17 mouse cellular contexts compared by ENCODE assay signal in the genomic region with DNA sequence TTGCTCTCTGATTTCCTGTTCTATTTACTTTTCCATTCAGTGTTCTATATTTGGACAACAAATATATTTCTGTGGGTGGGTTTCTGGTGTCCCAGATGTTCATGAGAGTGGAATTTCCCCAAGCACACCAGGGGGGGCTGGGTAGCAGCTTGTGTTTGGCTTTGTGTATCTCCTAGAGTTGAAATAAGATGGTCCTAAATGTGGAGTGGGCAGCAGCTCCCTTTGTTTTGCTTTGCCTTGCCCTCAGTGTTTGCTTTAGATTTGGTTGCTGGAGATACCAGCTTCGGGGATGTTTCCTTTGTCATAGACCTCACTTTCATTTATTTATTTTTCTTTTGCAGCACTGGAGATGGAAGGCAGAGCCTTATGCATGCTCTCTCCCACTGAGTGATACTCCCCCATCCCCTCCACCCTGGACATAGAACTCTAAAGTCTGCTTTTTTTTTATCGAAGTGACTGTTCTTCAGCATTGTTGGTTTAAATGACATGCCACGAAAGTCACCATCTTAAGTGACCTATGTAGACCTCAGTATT. TPM values are rescaled to one million over a fixed set of nuclear protein-coding genes. Genes with fewer than 3 reads are reported as not detected.
DNase-seq lines count a peak whose midpoint lies in the region; ATAC-seq and TF ChIP-seq lines count a peak whose summit lies in the region.
"Had no signal": no experiment of that assay in that cellular context is flagged by ENCODE, and none has a peak within 500 bp of the region (broad histone marks: within the 10 kb centered on the region; RNA-seq: fewer than 3 reads in every experiment).

No protein-coding gene starts in this region.

- TF ChIP-seq POLR2A in CH12.LX (IDR thresholded peaks at IDR 0.05; ENCODE audit: low read depth, low read length) = no peak

- no peak overlapping the region for H3K4me2 ChIP-seq in embryonic facial prominence, embryonic 11.5 days (ENCODE audit: low read depth, low read length)
- no peak overlapping the region for H3K4me2 ChIP-seq in kidney, embryonic 16.5 days (replicated peaks; ENCODE audit: low read depth, low read length)
- H3K4me2 ChIP-seq in CH12.LX (ENCODE audit: insufficient read depth, low read depth, poor library complexity, severe bottlenecking) = no peak overlapping the region
- H3K4me2 ChIP-seq: embryonic facial prominence, embryonic 12.5 days; forebrain, embryonic 15.5 days; heart, embryonic 12.5 days; hindbrain, embryonic 14.5 days had no signal

- no peak for TF ChIP-seq EP300 in CH12.LX (IDR thresholded peaks at IDR 0.05; ENCODE audit: low read length)

- H3K4me3 ChIP-seq in embryonic facial prominence, embryonic 11.5 days (ENCODE audit: low read depth, low read length) = no peak overlapping the region
- no peak overlapping the region for H3K4me3 ChIP-seq in embryonic facial prominence, embryonic 10.5 days
- H3K4me3 ChIP-seq in kidney, embryonic 16.5 days (ENCODE audit: low read length) = no peak overlapping the region
- no peak overlapping the region for H3K4me3 ChIP-seq in CH12.LX (replicated peaks in 1 of 3; ENCODE audit: low read depth in 2 of 3, low read length in 2 of 3, poor library complexity in 1 of 3)
- H3K4me3 ChIP-seq: embryonic facial prominence, embryonic 12.5 days; forebrain, embryonic 15.5 days; heart, embryonic 12.5 days; hindbrain, embryonic 10.5 days had no signal

- no peak for ATAC-seq in embryonic facial prominence, embryonic 11.5 days (replicated peaks; ENCODE audit: insufficient number of reproducible peaks, low FRiP score, low TSS enrichment, low read depth)
- ATAC-seq in kidney, embryonic 16.5 days (ENCODE audit: low FRiP score, low TSS enrichment) = peak; percentile 49
- no peak for ATAC-seq in megakaryocyte progenitor cell, adult 5-6 weeks (replicated peaks; ENCODE audit: poor library complexity)
- ATAC-seq: forebrain, embryonic 15.5 days had no signal

- H3K9ac ChIP-seq in embryonic facial prominence, embryonic 11.5 days (replicated peaks; ENCODE audit: low read length) = no peak overlapping the region
- no peak overlapping the region for H3K9ac ChIP-seq in kidney, embryonic 16.5 days (replicated peaks; ENCODE audit: low read length)
- no peak overlapping the region for H3K9ac ChIP-seq in CH12.LX (ENCODE audit: insufficient read depth, low read depth)
- H3K9ac ChIP-seq: embryonic facial prominence, embryonic 12.5 days; forebrain, embryonic 15.5 days; heart, embryonic 12.5 days; hindbrain, embryonic 14.5 days had no signal

- no peak overlapping the region for H3K27ac ChIP-seq in embryonic facial prominence, embryonic 11.5 days (replicated peaks; ENCODE audit: low read depth, low read length)
- H3K27ac ChIP-seq in embryonic facial prominence, embryonic 10.5 days (replicated peaks) = no peak overlapping the region
- no peak overlapping the region; the same call in 1 of the 2 replicates for H3K27ac ChIP-seq in kidney, embryonic 16.5 days (ENCODE audit: low read length)
- H3K27ac ChIP-seq in CH12.LX (ENCODE audit: insufficient read depth, low read depth) = no peak overlapping the region
- H3K27ac ChIP-seq: embryonic facial prominence, embryonic 12.5 days; forebrain, embryonic 15.5 days; hindbrain, embryonic 10.5 days; hindbrain, embryonic 14.5 days had no signal

- peak; percentile 4 for DNase-seq in embryonic facial prominence, embryonic 11.5 days (ENCODE audit: low spot score)
- no peak for DNase-seq in embryonic facial prominence, embryonic 10.5 days (ENCODE audit: low spot score)
- no peak for DNase-seq in kidney, postnatal 36 days
- DNase-seq in CH12.LX (ENCODE audit: extremely low read depth) = no peak
- no peak for DNase-seq in adrenal gland, adult (ENCODE audit: inconsistent age in 2 of 2, low spot score in 1 of 2)
- DNase-seq: adrenal gland, adult 2 months; adrenal gland, postnatal 36 days; cerebellum, adult 2 months; cerebellum, postnatal 10 days; gastrocnemius, postnatal 14 days had no signal

- H3K9me3 ChIP-seq in embryonic facial prominence, embryonic 11.5 days (replicated peaks; ENCODE audit: control insufficient read depth, low read length) = no peaks in the 10 kb centered on the region
- H3K9me3 ChIP-seq in embryonic facial prominence, embryonic 10.5 days = no peaks in the 10 kb centered on the region
- H3K9me3 ChIP-seq in kidney, embryonic 16.5 days (ENCODE audit: low read length) = no peaks in the 10 kb centered on the region
- H3K9me3 ChIP-seq in CH12.LX (replicated peaks; ENCODE audit: low read length) = no peaks in the 10 kb centered on the region
- H3K9me3 ChIP-seq: embryonic facial prominence, embryonic 12.5 days; forebrain, embryonic 15.5 days; heart, embryonic 12.5 days; hindbrain, embryonic 10.5 days had no signal

- no peak for TF ChIP-seq CTCF in CH12.LX (conservative IDR thresholded peaks at IDR 0.05 in 1 of 2, IDR thresholded peaks at IDR 0.05 in 1 of 2; ENCODE audit: low read depth in 2 of 2, low read length in 2 of 2)

- H3K79me2 ChIP-seq in CH12.LX (replicated peaks; ENCODE audit: control insufficient read depth, extremely low read depth, insufficient read depth, poor library complexity, severe bottlenecking) = peaks cover 19% of the 10 kb centered on the region

- no peak for TF ChIP-seq RAD21 in CH12.LX (IDR thresholded peaks at IDR 0.05; ENCODE audit: low read depth, low read length)

- no peaks in the 10 kb centered on the region for H3K36me3 ChIP-seq in embryonic facial prominence, embryonic 11.5 days (replicated peaks; ENCODE audit: control insufficient read depth, insufficient read depth, low read depth, low read length)
- peaks cover 25% of the 10 kb centered on the region for H3K36me3 ChIP-seq in embryonic facial prominence, embryonic 10.5 days (replicated peaks)
- 0 out of 2 replicates have a peak, but pooled peaks cover under 1% of the 10 kb centered on the region for H3K36me3 ChIP-seq in kidney, embryonic 16.5 days (ENCODE audit: insufficient read depth, low read length)
- H3K36me3 ChIP-seq in CH12.LX (replicated peaks in 1 of 2; ENCODE audit: control insufficient read depth in 1 of 2, insufficient read depth in 1 of 2, low read length in 1 of 2) = peaks cover 5 to 20% of the 10 kb centered on the region in 2 experiments
- H3K36me3 ChIP-seq: embryonic facial prominence, embryonic 12.5 days; forebrain, embryonic 15.5 days had no signal

- no peaks in the 10 kb centered on the region for H3K27me3 ChIP-seq in embryonic facial prominence, embryonic 11.5 days (ENCODE audit: control insufficient read depth, insufficient read depth, low read length)
- H3K27me3 ChIP-seq in embryonic facial prominence, embryonic 10.5 days (replicated peaks; ENCODE audit: low read depth, poor library complexity, severe bottlenecking) = no peaks in the 10 kb centered on the region
- H3K27me3 ChIP-seq in kidney, embryonic 16.5 days (ENCODE audit: insufficient read depth, low read length) = no peaks in the 10 kb centered on the region
- no peaks in the 10 kb centered on the region for H3K27me3 ChIP-seq in CH12.LX (replicated peaks)
- H3K27me3 ChIP-seq: embryonic facial prominence, embryonic 12.5 days; forebrain, embryonic 15.5 days; heart, embryonic 12.5 days had no signal

- 41% methylated on average over 3 of the region's 3 CpGs for WGBS in embryonic facial prominence, embryonic 11.5 days
- 52% methylated on average over 3 of the region's 3 CpGs for WGBS in embryonic facial prominence, embryonic 10.5 days
- 36% methylated on average over 3 of the region's 3 CpGs for WGBS in kidney, embryonic 16.5 days

- no peaks in the 10 kb centered on the region for H3K4me1 ChIP-seq in embryonic facial prominence, embryonic 11.5 days (ENCODE audit: control insufficient read depth, insufficient read depth, low read length)
- H3K4me1 ChIP-seq in embryonic facial prominence, embryonic 10.5 days = peaks cover 8% of the 10 kb centered on the region; the same call in 1 of the 2 replicates
- peaks cover 14% of the 10 kb centered on the region; the same call in 1 of the 2 replicates for H3K4me1 ChIP-seq in kidney, embryonic 16.5 days (ENCODE audit: insufficient read depth, low read length)
- peaks cover 0 to 34% of the 10 kb centered on the region in 2 experiments; a peak in 2 of 4 replicates for H3K4me1 ChIP-seq in CH12.LX (ENCODE audit: control insufficient read depth in 1 of 2, insufficient read depth in 2 of 2)
- H3K4me1 ChIP-seq: embryonic facial prominence, embryonic 12.5 days had no signal

- dilution Hi-C loops in CH12.LX (cut with MboI; ENCODE audit: extremely low pct_ligation_motif_present, extremely low pct_unique_long_range_greater_than_20kb, low sequenced_read_pairs) = no loop called here

- in situ Hi-C loops in CH12.LX (cut with MboI; ENCODE audit: low pct_ligation_motif_present, low pct_unique_long_range_greater_than_20kb, low sequenced_read_pairs) = loop anchor here (25.0 kb wide), 1 partner anchor 114 kb away; no protein-coding TSS in a partner anchor

TF ChIP-seq in CH12.LX, 34 proteins besides CTCF, POLR2A, EP300 and RAD21:
- TF ChIP-seq ZC3H11A (IDR thresholded peaks at IDR 0.05; ENCODE audit: low read depth, low read length) = no peak
- no peak for TF ChIP-seq ETS1 (conservative IDR thresholded peaks at IDR 0.05; ENCODE audit: low read depth, low read length)
- no peak for TF ChIP-seq MXI1 (IDR thresholded peaks at IDR 0.05; ENCODE audit: low read depth, low read length)
- no peak for TF ChIP-seq USF2 (conservative IDR thresholded peaks at IDR 0.05; ENCODE audit: low read depth, low read length)
- TF ChIP-seq TCF12 (IDR thresholded peaks at IDR 0.05; ENCODE audit: low read depth, low read length) = no peak
- TF ChIP-seq CHD1 (IDR thresholded peaks at IDR 0.05; ENCODE audit: low read depth, low read length) = no peak
- 0 out of 2 replicates have a peak, but pooled peaks have one; percentile 19 for TF ChIP-seq MEF2A (IDR thresholded peaks at IDR 0.05; ENCODE audit: borderline replicate concordance, low read depth, low read length)

RNA-seq across cellular contexts. Expression of a gene that starts 12.1 kb away (rescaled TPM):
- 95.8 and 98.8 TPM in 2 replicates for polyA plus RNA-seq in embryonic facial prominence, embryonic 11.5 days (2014; fragmentation: Nextera tagmentation; extraction: Ambion mirVana)
- 74.1 and 74.9 TPM in 2 replicates for polyA plus RNA-seq in embryonic facial prominence, embryonic 10.5 days (2016; fragmentation: Nextera tagmentation; extraction: Ambion mirVana)
- polyA plus RNA-seq in kidney, embryonic 16.5 days (2015; fragmentation: Nextera tagmentation; extraction: Ambion mirVana) = 79.6 and 80.0 TPM in 2 replicates
- total RNA-seq in CH12.LX (2012; rRNA removed) (25.7 and 27.0 TPM in 2 replicates), CH12.LX (2014; rRNA removed) (20.8 and 22.0 TPM in 2 replicates)
- 58.5 and 65.2 TPM in 2 replicates for polyA plus RNA-seq in CH12.LX (2012; ENCODE audit: insufficient read length, low read depth)
- 52.2 and 57.8 TPM in 2 replicates for total RNA-seq in megakaryocyte progenitor cell, adult 5-6 weeks (2015)
- total RNA-seq in megakaryocyte progenitor cell, adult 5-6 weeks (2017) = 24.7 and 33.8 TPM in 2 replicates
